Mouse (Mus musculus): ENCODE data around the gene Etv6. TPM values are rescaled to one million over a fixed set of nuclear protein-coding genes. Genes with fewer than 3 reads are reported as not detected.
A peak's percentile ranks its signal among the peaks of the same experiment; 100 is the strongest.

Etv6 gene
- polyA plus RNA-seq, 1 experiment = 13.5 TPM

- no peak for TF ChIP-seq CTCF (IDR thresholded peaks at IDR 0.05; ENCODE audit: borderline replicate concordance, extremely low read depth, insufficient read depth, insufficient read length)
- TF ChIP-seq POLR2A (IDR thresholded peaks at IDR 0.05; ENCODE audit: borderline replicate concordance, extremely low read depth, insufficient read depth, insufficient read length, poor library complexity, severe bottlenecking) = no peak
- DNase-seq (ENCODE audit: low read depth) = no peak
These were observed 9.8 kb downstream of the Etv6 start for GRCm38 (mm10) chr6:134045092-134045868.

- TF ChIP-seq POLR2A (IDR thresholded peaks at IDR 0.05; ENCODE audit: borderline replicate concordance, extremely low read depth, insufficient read depth, insufficient read length, poor library complexity, severe bottlenecking) = no peak
- TF ChIP-seq CTCF (IDR thresholded peaks at IDR 0.05; ENCODE audit: borderline replicate concordance, extremely low read depth, insufficient read depth, insufficient read length) = no peak
- DNase-seq (ENCODE audit: low read depth) = no peak
These were observed 10.6 kb downstream of the Etv6 start for GRCm38 (mm10) chr6:134046136-134046535.

- TF ChIP-seq CTCF (IDR thresholded peaks at IDR 0.05; ENCODE audit: borderline replicate concordance, extremely low read depth, insufficient read depth, insufficient read length) (no peak), POLR2A (IDR thresholded peaks at IDR 0.05; ENCODE audit: borderline replicate concordance, extremely low read depth, insufficient read depth, insufficient read length, poor library complexity, severe bottlenecking) (no peak)
- no peak for DNase-seq (ENCODE audit: low read depth)
These were observed 11.7 kb downstream of the Etv6 start for GRCm38 (mm10) chr6:134047249-134047648.

GRCm38 (mm10) chr6:134047974-134048373 lies 12.5 kb downstream of the Etv6 start:
- no peak for DNase-seq (ENCODE audit: low read depth)
- TF ChIP-seq CTCF (IDR thresholded peaks at IDR 0.05; ENCODE audit: borderline replicate concordance, extremely low read depth, insufficient read depth, insufficient read length) (no peak), POLR2A (IDR thresholded peaks at IDR 0.05; ENCODE audit: borderline replicate concordance, extremely low read depth, insufficient read depth, insufficient read length, poor library complexity, severe bottlenecking) (no peak)

- no peak for TF ChIP-seq CTCF (IDR thresholded peaks at IDR 0.05; ENCODE audit: borderline replicate concordance, extremely low read depth, insufficient read depth, insufficient read length)
- no peak for DNase-seq (ENCODE audit: low read depth)
These were observed 13.5 kb downstream of the Etv6 start for GRCm38 (mm10) chr6:134048965-134049364.

GRCm38 (mm10) chr6:134050466-134050865 lies 15.0 kb downstream of the Etv6 start:
- TF ChIP-seq POLR2A (IDR thresholded peaks at IDR 0.05; ENCODE audit: borderline replicate concordance, extremely low read depth, insufficient read depth, insufficient read length, poor library complexity, severe bottlenecking) (no peak), CTCF (IDR thresholded peaks at IDR 0.05; ENCODE audit: borderline replicate concordance, extremely low read depth, insufficient read depth, insufficient read length) (no peak)
- no peak for DNase-seq (ENCODE audit: low read depth)

GRCm38 (mm10) chr6:134051950-134052349 lies 16.4 kb downstream of the Etv6 start:
- TF ChIP-seq CTCF (IDR thresholded peaks at IDR 0.05; ENCODE audit: borderline replicate concordance, extremely low read depth, insufficient read depth, insufficient read length) (no peak), POLR2A (IDR thresholded peaks at IDR 0.05; ENCODE audit: borderline replicate concordance, extremely low read depth, insufficient read depth, insufficient read length, poor library complexity, severe bottlenecking) (no peak)
- peak; percentile 53 for DNase-seq (ENCODE audit: low read depth)

- DNase-seq (ENCODE audit: low read depth) = no peak
- TF ChIP-seq POLR2A (IDR thresholded peaks at IDR 0.05; ENCODE audit: borderline replicate concordance, extremely low read depth, insufficient read depth, insufficient read length, poor library complexity, severe bottlenecking) (no peak), CTCF (IDR thresholded peaks at IDR 0.05; ENCODE audit: borderline replicate concordance, extremely low read depth, insufficient read depth, insufficient read length) (no peak)
These were observed 17.6 kb downstream of the Etv6 start for GRCm38 (mm10) chr6:134053146-134053545.

GRCm38 (mm10) chr6:134053566-134053965 lies 18.1 kb downstream of the Etv6 start:
- no peak for DNase-seq (ENCODE audit: low read depth)
- TF ChIP-seq CTCF (IDR thresholded peaks at IDR 0.05; ENCODE audit: borderline replicate concordance, extremely low read depth, insufficient read depth, insufficient read length) (no peak), POLR2A (IDR thresholded peaks at IDR 0.05; ENCODE audit: borderline replicate concordance, extremely low read depth, insufficient read depth, insufficient read length, poor library complexity, severe bottlenecking) (no peak)

- TF ChIP-seq CTCF (IDR thresholded peaks at IDR 0.05; ENCODE audit: borderline replicate concordance, extremely low read depth, insufficient read depth, insufficient read length) (no peak), POLR2A (IDR thresholded peaks at IDR 0.05; ENCODE audit: borderline replicate concordance, extremely low read depth, insufficient read depth, insufficient read length, poor library complexity, severe bottlenecking) (no peak)
- DNase-seq (ENCODE audit: low read depth) = no peak
These were observed 20.1 kb downstream of the Etv6 start for GRCm38 (mm10) chr6:134055588-134055987.

- DNase-seq (ENCODE audit: low read depth) = no peak
- no peak for TF ChIP-seq CTCF (IDR thresholded peaks at IDR 0.05; ENCODE audit: borderline replicate concordance, extremely low read depth, insufficient read depth, insufficient read length)
- no peak for TF ChIP-seq POLR2A (IDR thresholded peaks at IDR 0.05; ENCODE audit: borderline replicate concordance, extremely low read depth, insufficient read depth, insufficient read length, poor library complexity, severe bottlenecking)
These were observed 23.0 kb downstream of the Etv6 start for GRCm38 (mm10) chr6:134058451-134058850.

- peak; percentile 57 for DNase-seq (ENCODE audit: low read depth)
- TF ChIP-seq CTCF (IDR thresholded peaks at IDR 0.05; ENCODE audit: borderline replicate concordance, extremely low read depth, insufficient read depth, insufficient read length) = no peak
- TF ChIP-seq POLR2A (IDR thresholded peaks at IDR 0.05; ENCODE audit: borderline replicate concordance, extremely low read depth, insufficient read depth, insufficient read length, poor library complexity, severe bottlenecking) = no peak
These were observed 23.5 kb downstream of the Etv6 start for GRCm38 (mm10) chr6:134058886-134059551.
